Mouse (Mus musculus) E14TG2a.4 (cell line): ENCODE measurements at regions not wholly inside any gene's neighbourhood (a gene's known extent, or its start where the extent isn't known, plus 50 kb on each side); places are given as distances from the start of the nearest gene placed in this dataset.

Experiments used
- H3K27me3 ChIP-seq: 2 replicates; pipeline ENCODE4 v1.6.1; 2014; ENCODE audit warnings: low read length, control low read depth; ENCODE audit not compliant: insufficient read depth
- H3K36me3 ChIP-seq: 2 replicates; pipeline ENCODE4 v1.6.1; 2014; ENCODE audit warnings: low read length, control low read depth; ENCODE audit not compliant: insufficient read depth
- H3K4me1 ChIP-seq: replicated peaks from 2 replicates; pipeline ENCODE4 v1.6.1; 2014; ENCODE audit warnings: low read depth, low read length, control low read depth
- H3K4me3 ChIP-seq: replicated peaks from 2 replicates; pipeline ENCODE4 v1.5.1; 2014; ENCODE audit warnings: mild to moderate bottlenecking, low read length
- H3K9me3 ChIP-seq: 2 replicates; pipeline ENCODE4 v1.6.1; 2014; ENCODE audit warnings: low read length, control low read depth
- CTCF ChIP-seq: conservative IDR thresholded peaks from 2 replicates; pipeline ENCODE4 v1.5.1; 2014; ENCODE audit warnings: low read length
- NANOG ChIP-seq: IDR thresholded peaks from 2 replicates; pipeline ENCODE4 v1.6.1; 2014; ENCODE audit warnings: borderline replicate concordance, low read length, mixed read lengths
- POU5F1 ChIP-seq: IDR thresholded peaks from 2 replicates; pipeline ENCODE4 v1.6.1; 2014; ENCODE audit warnings: low read length, borderline replicate concordance

GRCm38 (mm10) chr16:5455352-5455965 lies 199.7 kb upstream of the Eef2kmt start:
- no peak for TF ChIP-seq CTCF
- TF ChIP-seq POU5F1: no peak
- no peak for TF ChIP-seq NANOG
- no peaks in the 10 kb centered on the region; the same call in 1 of the 2 replicates for H3K27me3 ChIP-seq
- peaks cover 7% of the 10 kb centered on the region for H3K4me1 ChIP-seq
- no peaks in the 10 kb centered on the region for H3K36me3 ChIP-seq
- no peaks in the 10 kb centered on the region for H3K9me3 ChIP-seq
- H3K4me3 ChIP-seq: no peak overlapping the region

GRCm38 (mm10) chr16:5454243-5454642 lies 198.5 kb upstream of the Eef2kmt start:
- Histone ChIP-seq H3K36me3 (no peaks in the 10 kb centered on the region), H3K9me3 (no peaks in the 10 kb centered on the region), H3K4me1 (peaks cover 7% of the 10 kb centered on the region), H3K4me3 (no peak overlapping the region), H3K27me3 (no peaks in the 10 kb centered on the region; the same call in 1 of the 2 replicates)
- TF ChIP-seq POU5F1 (no peak), CTCF (no peak), NANOG (no peak)

- Histone ChIP-seq H3K9me3 (no peaks in the 10 kb centered on the region), H3K27me3 (no peaks in the 10 kb centered on the region; the same call in 1 of the 2 replicates), H3K4me1 (peaks cover 7% of the 10 kb centered on the region), H3K4me3 (no peak overlapping the region), H3K36me3 (no peaks in the 10 kb centered on the region)
- TF ChIP-seq NANOG: no peak
- no peak for TF ChIP-seq CTCF
- TF ChIP-seq POU5F1: no peak
These were observed 197.2 kb upstream of the Eef2kmt start for GRCm38 (mm10) chr16:5452971-5453370.

- Histone ChIP-seq H3K36me3 (no peaks in the 10 kb centered on the region), H3K27me3 (no peaks in the 10 kb centered on the region), H3K9me3 (no peaks in the 10 kb centered on the region), H3K4me3 (no peak overlapping the region), H3K4me1 (no peaks in the 10 kb centered on the region; the same call in 1 of the 2 replicates)
- TF ChIP-seq CTCF (no peak), POU5F1 (no peak), NANOG (no peak)
These were observed 190.0 kb upstream of the Eef2kmt start for GRCm38 (mm10) chr16:5445776-5446175.

- H3K4me3 ChIP-seq: no peak overlapping the region
- TF ChIP-seq POU5F1 (no peak), NANOG (no peak), CTCF (no peak)
- H3K27me3 ChIP-seq: no peaks in the 10 kb centered on the region
- no peaks in the 10 kb centered on the region for H3K9me3 ChIP-seq
- no peaks in the 10 kb centered on the region; the same call in 1 of the 2 replicates for H3K4me1 ChIP-seq
- no peaks in the 10 kb centered on the region for H3K36me3 ChIP-seq
These were observed 189.0 kb upstream of the Eef2kmt start for GRCm38 (mm10) chr16:5444785-5445184.

GRCm38 (mm10) chr16:5439717-5440116 lies 183.9 kb upstream of the Eef2kmt start:
- Histone ChIP-seq H3K9me3 (no peaks in the 10 kb centered on the region), H3K36me3 (no peaks in the 10 kb centered on the region), H3K27me3 (no peaks in the 10 kb centered on the region), H3K4me3 (no peak overlapping the region), H3K4me1 (no peaks in the 10 kb centered on the region; the same call in 1 of the 2 replicates)
- TF ChIP-seq POU5F1 (no peak), CTCF (no peak), NANOG (no peak)

- Histone ChIP-seq H3K4me1 (no peaks in the 10 kb centered on the region), H3K9me3 (no peaks in the 10 kb centered on the region), H3K4me3 (no peak overlapping the region), H3K27me3 (no peaks in the 10 kb centered on the region), H3K36me3 (no peaks in the 10 kb centered on the region)
- no peak for TF ChIP-seq POU5F1
- no peak for TF ChIP-seq NANOG
- TF ChIP-seq CTCF: no peak
These were observed 182.6 kb upstream of the Eef2kmt start for GRCm38 (mm10) chr16:5438405-5438804.

- Histone ChIP-seq H3K4me3 (no peak overlapping the region), H3K36me3 (no peaks in the 10 kb centered on the region), H3K27me3 (no peaks in the 10 kb centered on the region), H3K9me3 (no peaks in the 10 kb centered on the region), H3K4me1 (no peaks in the 10 kb centered on the region)
- TF ChIP-seq CTCF: no peak
- TF ChIP-seq NANOG: no peak
- no peak for TF ChIP-seq POU5F1
These were observed 175.9 kb upstream of the Eef2kmt start for GRCm38 (mm10) chr16:5431689-5432088.

- no peak for TF ChIP-seq CTCF
- TF ChIP-seq POU5F1: no peak
- no peak for TF ChIP-seq NANOG
- no peaks in the 10 kb centered on the region for H3K9me3 ChIP-seq
- H3K4me3 ChIP-seq: no peak overlapping the region
- H3K4me1 ChIP-seq: no peaks in the 10 kb centered on the region
- H3K27me3 ChIP-seq: no peaks in the 10 kb centered on the region
- no peaks in the 10 kb centered on the region for H3K36me3 ChIP-seq
These were observed 175.3 kb upstream of the Eef2kmt start for GRCm38 (mm10) chr16:5431111-5431510.
